Mouse (Mus musculus) forelimb bud, embryonic 11.5 days (tissue): ENCODE measurements at regions not wholly inside any gene's neighbourhood (a gene's known extent, or its start where the extent isn't known, plus 50 kb on each side); places are given as distances from the start of the nearest gene placed in this dataset.

ENCODE experiments used
- DNase-seq: peaks from one replicate; pipeline ENCODE4 v3.0.0-alpha.2; 2012; ENCODE audit warnings: low read depth, low spot score

DNA sequence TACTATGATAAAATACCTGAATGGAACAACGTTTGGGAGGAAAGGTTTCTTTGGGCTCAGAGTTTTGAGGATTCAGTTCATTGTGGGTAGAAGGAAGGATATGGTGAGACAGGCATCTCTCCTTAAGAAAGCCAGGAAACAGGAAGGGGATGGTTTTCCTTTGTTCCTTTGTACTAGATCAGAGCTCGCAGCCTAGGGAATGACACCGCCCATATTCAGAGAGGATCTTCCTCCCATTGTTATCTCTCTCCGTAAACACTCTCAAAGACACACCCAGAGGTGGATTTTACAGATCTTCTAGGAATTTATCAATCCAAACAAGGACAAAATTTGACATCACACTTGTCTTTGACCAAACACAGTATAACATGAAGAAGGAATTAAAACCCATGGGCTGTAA is 439.0 kb downstream of the Wdr11 start:
- no peak for DNase-seq

DNA sequence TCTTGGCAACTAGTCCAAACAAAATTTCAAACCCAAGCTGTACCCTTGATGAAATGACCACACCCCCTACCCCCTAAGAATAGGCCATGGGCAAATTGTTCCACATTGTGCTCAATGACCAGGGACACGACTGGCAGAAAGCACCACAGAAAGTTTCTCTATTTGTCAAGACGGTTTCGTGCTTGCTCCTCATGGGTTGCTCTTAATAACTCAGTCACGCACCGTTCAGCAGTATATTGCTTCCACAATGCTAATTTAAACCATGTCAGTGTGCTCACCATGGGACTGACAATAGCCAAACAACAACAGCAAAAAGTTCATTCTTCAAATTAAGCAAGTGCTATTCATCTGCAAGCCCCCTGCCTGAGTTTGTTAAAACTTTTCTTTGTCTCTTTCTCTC is 444.6 kb downstream of the Wdr11 start:
- DNase-seq: no peak

GRCm38 (mm10) chr7:130036845-130037572 is 445.3 kb downstream of the Wdr11 start:
- DNase-seq: no peak

- no peak for DNase-seq
Measured at GRCm38 (mm10) chr7:130037573-130037925, 445.9 kb downstream of the Wdr11 start.

- no peak for DNase-seq
Measured at GRCm38 (mm10) chr7:130040596-130040995, 448.9 kb downstream of the Wdr11 start.

GRCm38 (mm10) chr7:130041402-130041965 is 449.8 kb downstream of the Wdr11 start:
- no peak for DNase-seq

DNA sequence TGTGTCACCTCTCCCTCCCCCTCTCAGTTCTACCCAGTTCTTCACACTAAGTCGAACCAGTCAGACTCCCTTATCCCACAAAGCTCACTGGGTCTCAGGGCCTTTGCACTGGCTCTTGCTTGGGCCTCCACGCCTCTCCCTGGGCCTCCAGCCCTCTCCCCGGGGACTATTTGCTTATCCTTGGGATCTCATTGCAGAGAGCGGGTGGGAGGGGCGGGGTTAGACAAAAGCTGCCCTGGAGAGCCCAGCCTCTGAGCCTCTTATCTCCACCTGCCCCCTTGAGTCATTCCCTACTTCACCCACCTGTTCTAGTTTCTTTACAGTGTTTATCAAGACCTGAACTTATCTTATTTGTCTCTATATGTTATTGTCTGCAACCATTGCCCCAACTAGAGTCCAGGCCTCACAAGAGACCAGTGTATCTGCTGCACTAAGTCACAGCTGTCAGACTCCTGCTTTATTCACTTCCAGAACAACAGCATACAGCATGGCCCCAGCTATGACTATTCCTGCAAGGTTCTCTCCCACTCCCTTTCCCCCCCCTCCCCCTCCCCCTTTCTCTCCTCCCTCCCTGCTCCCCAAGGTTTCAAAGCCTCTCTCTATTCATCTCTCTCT is 450.7 kb downstream of the Wdr11 start:
- DNase-seq: no peak

- DNase-seq: no peak
Measured at GRCm38 (mm10) chr7:130043397-130044234, 452.0 kb downstream of the Wdr11 start.

DNA sequence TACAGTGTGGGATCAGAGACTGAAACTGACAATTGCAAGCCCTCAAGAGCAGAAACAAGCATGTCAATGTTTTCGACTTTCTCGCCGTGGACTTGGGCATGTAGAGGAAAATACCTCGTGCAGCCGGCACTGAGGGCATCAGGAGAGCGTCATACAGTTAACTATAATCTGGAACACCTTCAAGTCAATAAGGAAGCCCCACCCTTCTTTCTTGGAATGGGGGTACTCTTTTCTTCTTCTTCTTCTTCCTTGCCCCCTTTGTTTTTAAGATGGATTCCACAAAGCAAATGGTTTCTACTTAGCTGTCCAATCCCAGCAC is 452.5 kb downstream of the Wdr11 start:
- no peak for DNase-seq

GRCm38 (mm10) chr7:130044581-130044980 is 452.9 kb downstream of the Wdr11 start:
- no peak for DNase-seq

DNA sequence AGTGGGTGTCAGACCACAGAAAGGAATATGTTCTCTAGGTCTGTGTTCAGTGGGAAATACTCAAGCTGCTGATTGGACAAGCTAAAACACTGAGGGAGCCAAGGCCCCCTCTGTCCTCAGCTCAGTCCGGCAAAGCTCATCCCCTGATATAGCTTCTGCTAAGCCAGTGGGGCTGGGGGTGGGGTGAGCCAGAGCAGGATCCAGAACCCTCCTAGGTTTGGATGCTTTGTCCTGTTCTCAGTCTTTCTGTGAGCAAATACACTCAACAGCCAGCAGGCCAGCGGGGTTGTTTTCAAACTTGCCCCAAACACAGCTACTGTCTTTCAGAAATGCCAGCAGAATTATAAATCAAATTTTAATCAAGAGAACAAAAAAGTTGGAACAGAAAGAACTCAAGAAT is 454.4 kb downstream of the Wdr11 start:
- DNase-seq: no peak

DNA sequence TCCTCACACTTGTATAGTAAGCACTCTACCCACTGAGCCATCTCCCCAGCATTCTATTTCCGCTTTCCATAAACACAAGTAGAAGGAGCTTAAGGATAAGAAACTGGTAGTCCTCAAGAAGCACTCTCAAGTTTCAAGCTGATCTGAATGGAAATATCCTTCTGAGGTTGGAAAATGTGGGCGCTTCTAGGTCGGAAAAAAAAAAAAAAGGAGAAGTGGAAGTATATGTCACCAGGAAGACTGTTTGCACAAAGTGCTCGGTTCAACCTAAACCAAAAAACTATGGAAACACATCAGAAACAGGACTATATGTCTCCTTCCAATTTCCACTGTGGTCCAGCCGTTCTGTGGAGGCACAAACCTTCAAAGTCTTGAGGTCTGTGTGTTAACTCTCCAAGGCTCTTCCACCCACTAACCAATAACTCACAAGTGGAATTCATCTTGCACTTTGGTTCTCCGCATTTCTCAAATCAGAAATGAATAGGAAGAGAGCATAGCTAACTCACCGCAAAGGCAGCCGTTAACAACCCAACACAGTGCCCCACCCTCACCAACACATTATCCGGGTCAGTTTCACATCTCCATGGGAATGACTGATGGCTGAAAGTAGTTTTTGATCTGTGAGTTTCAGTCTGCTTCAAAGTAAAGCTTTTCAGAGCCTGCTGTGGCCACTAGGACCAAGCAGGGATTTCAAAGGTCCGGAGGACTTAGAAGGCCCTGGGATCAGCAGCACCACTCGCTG is 455.8 kb downstream of the Wdr11 start:
- no peak for DNase-seq

- no peak for DNase-seq
Measured at GRCm38 (mm10) chr7:130048106-130048772, 456.6 kb downstream of the Wdr11 start.

GRCm38 (mm10) chr7:130049461-130049860 is 457.8 kb downstream of the Wdr11 start:
- no peak for DNase-seq

GRCm38 (mm10) chr7:130050120-130050519 is 458.5 kb downstream of the Wdr11 start:
- no peak for DNase-seq

- no peak for DNase-seq
Measured at GRCm38 (mm10) chr7:130052376-130052775, 460.7 kb downstream of the Wdr11 start.

- no peak for DNase-seq
Measured at GRCm38 (mm10) chr7:130057708-130058107, 462.5 kb downstream of the Ate1 start.

DNA sequence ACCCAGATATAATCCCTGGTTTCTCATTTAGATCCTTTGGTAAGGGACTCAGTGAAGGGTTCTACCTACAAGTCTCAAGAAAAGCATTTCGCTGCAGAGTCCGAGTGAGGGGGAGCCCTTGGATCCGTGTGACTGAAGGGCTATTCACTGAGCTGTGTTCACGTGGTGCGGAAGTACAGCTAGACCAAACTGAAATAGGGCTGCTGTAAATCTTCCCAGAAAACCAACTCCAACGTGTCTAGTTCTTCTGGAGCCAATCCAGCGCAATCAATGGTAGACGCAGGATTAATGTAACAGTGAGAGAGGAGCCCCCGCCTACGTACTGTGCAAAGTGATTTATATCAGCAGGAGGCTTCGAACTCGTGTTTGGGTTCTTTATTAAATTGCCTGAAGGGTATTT is 461.9 kb downstream of the Ate1 start:
- no peak for DNase-seq

GRCm38 (mm10) chr7:130059684-130060607 is 460.2 kb downstream of the Ate1 start:
- DNase-seq: peak; percentile 66

GRCm38 (mm10) chr7:130064500-130064899 is 455.7 kb downstream of the Ate1 start:
- peak; percentile 85 for DNase-seq
